Mouse (Mus musculus) cerebellum, adult 2 months (tissue): ENCODE measurements around the gene Klf16. TPM values are rescaled to one million over a fixed set of nuclear protein-coding genes. Genes with fewer than 3 reads are reported as not detected.
A peak's percentile ranks its signal among the peaks of the same experiment; 100 is the strongest.

Experiments used
- DNase-seq, 2 experiments: peaks; one replicate each; pipeline ENCODE4 v3.0.0; 2021
- H3K27ac ChIP-seq: fragments of 200-500 bp; 2 replicates; pipeline ENCODE4 v1.5.1; 2012; ENCODE audit warnings: low read length, control low read depth, inconsistent platforms; ENCODE audit not compliant: insufficient read depth
- H3K27me3 ChIP-seq: fragments of 200-500 bp; 2 replicates; pipeline ENCODE4 v1.6.1; 2012; ENCODE audit warnings: inconsistent platforms, mild to moderate bottlenecking, low read length, moderate library complexity; ENCODE audit not compliant: control insufficient read depth, insufficient read depth
- H3K4me1 ChIP-seq: fragments of 200-500 bp; 2 replicates; pipeline ENCODE4 v1.6.1; 2011; ENCODE audit warnings: low read length; ENCODE audit not compliant: control insufficient read depth, insufficient read depth
- H3K4me3 ChIP-seq: fragments of 200-500 bp; replicated peaks from 2 replicates; pipeline ENCODE3; 2011; ENCODE audit warnings: mild to moderate bottlenecking, low read depth, low read length, control low read depth; ENCODE audit not compliant: insufficient read depth
- CTCF ChIP-seq: fragments of 200-500 bp; IDR thresholded peaks from 2 replicates; pipeline ENCODE4 v1.5.1; 2011; ENCODE audit warnings: low read depth, mild to moderate bottlenecking, control low read depth, low read length, moderate library complexity, borderline replicate concordance; ENCODE audit not compliant: insufficient read depth
- POLR2A ChIP-seq: fragments of 200-500 bp; IDR thresholded peaks from 2 replicates; pipeline ENCODE4 v1.6.1; 2011; ENCODE audit warnings: low read length, control low read depth, borderline replicate concordance; ENCODE audit not compliant: insufficient read depth
- WGBS: fragments of 180-500 bp; shearing (Covaris S2); methylation state at CpG from one replicate; pipeline ENCODE4 v1.1.7; 2018; 5-methylcytosine and 5-hydroxymethylcytosine counted together
- polyA plus RNA-seq: library from polyadenylated mRNA; depleted of rRNA; stranded (reverse); fragments of >200 nt; gene quantifications from 2 replicates; pipeline ENCODE4 v1.2.3, GENCODE M21; 2012

The Klf16 gene
- polyA plus RNA-seq, 1 experiment: 10.6 TPM

- Histone ChIP-seq H3K27ac (no peak overlapping the region), H3K4me1 (peaks cover 10% of the 10 kb centered on the region), H3K4me3 (peak overlapping the region; percentile 60), H3K27me3 (no peaks in the 10 kb centered on the region)
- DNase-seq: peak; percentile 50 to 65
- no peak for TF ChIP-seq POLR2A
- TF ChIP-seq CTCF: no peak
- 1% methylated on average over 84 of the region's 96 CpGs for WGBS
Measured at GRCm38 (mm10) chr10:80576351-80577194, 548 bp downstream of the Klf16 start.

- 30% methylated on average over 17 of the region's 17 CpGs for WGBS
- DNase-seq: no peak
- Histone ChIP-seq H3K4me1 (peaks cover 16% of the 10 kb centered on the region), H3K27ac (no peak overlapping the region), H3K4me3 (peak overlapping the region; percentile 57), H3K27me3 (no peaks in the 10 kb centered on the region)
- no peak for TF ChIP-seq CTCF
- no peak for TF ChIP-seq POLR2A
Measured at GRCm38 (mm10) chr10:80575925-80576324, 1.2 kb downstream of the Klf16 start.

DNA sequence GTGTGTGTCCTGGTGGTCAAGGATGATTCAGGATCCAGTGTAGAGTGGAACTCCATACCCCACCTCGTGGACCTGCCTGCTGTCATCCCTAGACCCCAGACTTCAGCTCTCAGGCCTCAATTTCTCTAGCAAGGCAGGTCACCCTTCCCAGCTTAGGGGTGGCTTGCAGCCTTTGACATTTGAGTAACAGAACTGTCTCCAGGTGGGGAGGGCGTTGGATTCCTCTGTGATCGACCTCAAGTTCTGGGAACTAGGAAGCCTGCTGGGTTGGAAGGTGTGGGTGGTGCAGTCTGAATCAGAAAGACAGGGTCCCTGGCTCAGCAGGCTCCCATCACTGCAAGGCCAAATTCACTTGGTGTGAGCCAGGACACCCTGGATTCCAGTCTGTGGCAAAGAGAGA lies 2.2 kb downstream of the Klf16 start:
- Histone ChIP-seq H3K4me3 (no peak overlapping the region), H3K27ac (no peak overlapping the region), H3K4me1 (peaks cover 16% of the 10 kb centered on the region), H3K27me3 (no peaks in the 10 kb centered on the region)
- DNase-seq: no peak
- WGBS: 58% methylated on average over 3 of the region's 3 CpGs
- TF ChIP-seq CTCF (no peak), POLR2A (no peak)

DNA sequence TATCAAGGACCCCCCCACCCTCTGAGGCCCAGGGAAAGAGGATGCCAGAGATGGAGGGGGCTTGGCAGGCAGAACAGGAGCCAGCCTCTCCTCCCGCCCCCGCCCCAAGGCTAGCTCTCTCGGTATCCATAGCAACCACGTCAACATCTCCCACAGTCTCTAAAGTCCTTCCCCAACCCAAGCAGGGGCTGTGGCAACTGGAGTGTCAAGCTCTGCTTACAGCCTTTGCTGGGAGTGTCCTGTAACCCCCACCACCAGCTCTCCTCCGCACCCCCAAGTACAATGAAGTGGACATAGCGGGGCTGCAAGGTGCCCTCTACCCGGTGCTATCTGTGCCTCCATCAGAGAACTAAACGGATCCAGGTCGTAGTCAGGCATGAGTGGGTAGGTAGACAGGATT lies 3.2 kb downstream of the Klf16 start:
- H3K27me3 ChIP-seq: no peaks in the 10 kb centered on the region
- no peak overlapping the region for H3K27ac ChIP-seq
- DNase-seq: no peak
- 53% methylated on average over 9 of the region's 9 CpGs for WGBS
- H3K4me3 ChIP-seq: no peak overlapping the region
- TF ChIP-seq POLR2A: no peak
- TF ChIP-seq CTCF: no peak
- peaks cover 16% of the 10 kb centered on the region for H3K4me1 ChIP-seq

DNA sequence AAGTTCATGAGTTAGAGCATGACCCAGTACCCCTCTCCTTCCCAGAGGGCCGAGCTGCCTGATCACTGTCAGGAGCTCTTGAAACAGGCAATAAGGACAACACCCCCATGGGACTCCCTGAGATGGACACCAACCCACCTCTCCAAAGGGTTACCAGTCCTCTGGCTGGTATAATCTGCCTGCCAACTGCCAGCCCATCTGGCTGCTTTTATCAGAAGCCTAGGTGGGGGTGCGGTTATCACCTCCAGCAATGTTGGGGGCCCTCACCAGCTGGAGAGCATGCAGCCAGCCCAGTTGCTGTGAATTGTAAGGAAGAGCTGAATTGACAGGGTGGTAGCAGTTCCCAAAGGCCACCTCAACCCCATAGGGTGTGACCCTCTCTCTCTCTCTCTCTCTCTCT lies 4.6 kb downstream of the Klf16 start:
- DNase-seq: no peak
- Histone ChIP-seq H3K27ac (no peak overlapping the region), H3K27me3 (no peaks in the 10 kb centered on the region), H3K4me3 (no peak overlapping the region), H3K4me1 (peaks cover 16% of the 10 kb centered on the region)
- no peak for TF ChIP-seq POLR2A
- no peak for TF ChIP-seq CTCF
- WGBS: 67% methylated on average over 2 of the region's 2 CpGs

DNA sequence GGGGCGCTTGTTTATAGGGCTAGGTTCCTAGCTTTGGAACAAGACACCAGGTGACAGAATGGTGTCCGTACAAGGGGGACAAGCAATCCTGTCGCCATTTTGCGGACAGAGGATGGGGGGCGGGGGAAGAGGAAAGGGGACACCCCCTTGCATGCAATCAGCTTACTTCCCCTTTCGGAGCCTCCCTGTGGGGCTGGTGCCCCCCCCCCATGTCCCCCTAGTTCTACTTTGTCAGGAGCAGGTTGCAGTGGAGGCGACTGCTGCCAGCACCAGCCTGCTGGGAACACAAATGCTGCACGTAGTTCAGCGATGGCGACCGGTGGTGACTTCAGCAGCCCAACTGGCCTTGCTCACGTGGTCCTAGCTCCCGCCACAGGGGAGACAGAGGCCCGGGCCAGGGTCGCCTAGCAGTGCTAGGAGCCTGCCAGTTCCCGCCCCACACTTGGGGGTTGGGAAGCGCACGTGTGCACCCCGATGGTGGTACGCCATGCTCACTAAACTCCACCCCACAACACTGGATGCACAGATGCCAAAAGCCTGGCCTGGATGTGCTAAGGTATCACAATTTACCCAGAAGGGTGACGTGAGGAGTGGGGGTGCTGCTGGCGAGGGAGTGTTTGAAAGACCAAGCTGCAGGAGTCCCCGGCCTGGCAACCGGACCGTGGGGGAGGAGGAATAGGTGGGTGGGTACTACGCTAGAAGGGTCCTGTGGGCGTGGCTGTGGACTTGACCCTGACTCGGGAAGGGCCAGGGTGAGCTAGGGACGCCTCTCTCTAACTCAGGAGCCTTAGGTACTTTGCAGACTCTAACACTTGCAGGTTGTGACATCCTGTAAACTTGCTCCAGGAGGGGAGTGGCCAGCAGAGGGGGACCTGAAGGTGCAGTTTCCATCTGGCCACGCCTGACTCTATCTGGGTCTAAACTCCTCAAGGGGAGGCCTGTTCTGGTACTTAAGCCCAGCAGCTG lies 6.0 kb downstream of the Klf16 start:
- TF ChIP-seq CTCF: no peak
- TF ChIP-seq POLR2A: no peak
- Histone ChIP-seq H3K27me3 (no peaks in the 10 kb centered on the region), H3K4me3 (peak overlapping the region; percentile 23), H3K4me1 (peaks cover 14% of the 10 kb centered on the region), H3K27ac (peak overlapping the region; percentile 2; the same call in 1 of the 2 replicates)
- peak; percentile 35 to 55 for DNase-seq
- WGBS: 19% methylated on average over 30 of the region's 30 CpGs

GRCm38 (mm10) chr10:80570419-80570818 lies 6.7 kb downstream of the Klf16 start:
- Histone ChIP-seq H3K27me3 (no peaks in the 10 kb centered on the region), H3K4me1 (peaks cover 9% of the 10 kb centered on the region), H3K4me3 (no peak overlapping the region), H3K27ac (peak overlapping the region; percentile 2; the same call in 1 of the 2 replicates)
- 77% methylated on average over 10 of the region's 10 CpGs for WGBS
- DNase-seq: no peak
- TF ChIP-seq POLR2A (no peak), CTCF (no peak)

GRCm38 (mm10) chr10:80569664-80570066 lies 7.5 kb downstream of the Klf16 start:
- no peak overlapping the region for H3K4me3 ChIP-seq
- DNase-seq: no peak
- WGBS: 73% methylated on average over 10 of the region's 10 CpGs
- H3K4me1 ChIP-seq: peaks cover 9% of the 10 kb centered on the region
- no peaks in the 10 kb centered on the region for H3K27me3 ChIP-seq
- no peak overlapping the region for H3K27ac ChIP-seq
- TF ChIP-seq CTCF (no peak), POLR2A (no peak)
